Mouse (Mus musculus): ENCODE measurements around the gene Ano3. TPM values are rescaled to one million over a fixed set of nuclear protein-coding genes. Genes with fewer than 3 reads are reported as not detected.
A peak's percentile ranks its signal among the peaks of the same experiment; 100 is the strongest.
"Not testable (repeated sequence)": the region's sequence is repeated elsewhere in the genome, so short reads cannot be mapped to it uniquely, and the experiment has no call there.

The Ano3 gene
- polyA plus RNA-seq (2016; fragmentation: Nextera tagmentation; extraction: Ambion mirVana), result 0.94 and 1.3 TPM in 2 replicates

DNA sequence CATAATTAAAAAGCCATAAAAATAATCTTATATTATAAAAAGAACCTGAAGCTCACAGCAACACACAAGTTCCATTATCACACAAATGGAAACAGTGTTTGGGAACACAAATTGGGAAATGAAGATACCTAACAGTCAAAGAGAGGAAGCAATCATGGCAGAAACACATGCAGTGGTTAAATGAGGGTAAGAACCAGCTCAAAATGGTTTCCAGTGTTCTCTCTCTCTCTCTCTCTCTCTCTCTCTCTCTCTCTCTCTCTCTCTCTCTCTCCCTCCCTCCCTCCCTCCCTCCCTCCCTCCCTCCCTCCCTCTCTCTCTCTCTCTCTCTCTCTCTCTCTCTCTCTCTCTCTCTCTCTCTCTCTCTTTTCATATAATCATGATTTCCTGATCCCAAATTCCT lies at the start of gene Ano3:
Gene Ano3 (minus strand): TSS at position 101 of the 400 bp plus-strand sequence.
- peak within 1 kb of the TSS; percentile 43 for H3K4me3 ChIP-seq (replicated peaks)
- peak within 1 kb of the TSS; percentile 61 for H3K4me2 ChIP-seq
- not testable (repeated sequence) for H3K27ac ChIP-seq; H3K9me3 ChIP-seq; H3K36me3 ChIP-seq (replicated peaks); ATAC-seq (ENCODE audit: low FRiP score); H3K27me3 ChIP-seq
- H3K4me1 ChIP-seq, result peaks cover 10% of the 10 kb centered on the region
- H3K9ac ChIP-seq, result peak within 1 kb of the TSS; percentile 41; the same call in 1 of the 2 replicates

- Histone ChIP-seq H3K27me3 (no peaks in the 10 kb centered on the region), H3K9ac (no peak overlapping the region), H3K27ac (no peak overlapping the region), H3K4me3 (replicated peaks) (no peak overlapping the region), H3K9me3 (no peaks in the 10 kb centered on the region), H3K36me3 (replicated peaks) (no peaks in the 10 kb centered on the region), H3K4me1 (no peaks in the 10 kb centered on the region), H3K4me2 (no peak overlapping the region)
- 88% methylated on average over 1 of the region's 1 CpGs for WGBS
- no peak for ATAC-seq (ENCODE audit: low FRiP score)
Observed at GRCm38 (mm10) chr2:110990071-110990470, 39.3 kb upstream of the Ano3 start.

- Histone ChIP-seq H3K27me3 (no peaks in the 10 kb centered on the region), H3K4me1 (no peaks in the 10 kb centered on the region), H3K27ac (no peak overlapping the region), H3K4me2 (no peak overlapping the region), H3K36me3 (replicated peaks) (no peaks in the 10 kb centered on the region), H3K9ac (no peak overlapping the region), H3K4me3 (replicated peaks) (no peak overlapping the region), H3K9me3 (no peaks in the 10 kb centered on the region)
- ATAC-seq (ENCODE audit: low FRiP score), result no peak
- WGBS, result 86% methylated on average over 4 of the region's 4 CpGs
Observed at GRCm38 (mm10) chr2:110989539-110989938, 38.8 kb upstream of the Ano3 start.

DNA sequence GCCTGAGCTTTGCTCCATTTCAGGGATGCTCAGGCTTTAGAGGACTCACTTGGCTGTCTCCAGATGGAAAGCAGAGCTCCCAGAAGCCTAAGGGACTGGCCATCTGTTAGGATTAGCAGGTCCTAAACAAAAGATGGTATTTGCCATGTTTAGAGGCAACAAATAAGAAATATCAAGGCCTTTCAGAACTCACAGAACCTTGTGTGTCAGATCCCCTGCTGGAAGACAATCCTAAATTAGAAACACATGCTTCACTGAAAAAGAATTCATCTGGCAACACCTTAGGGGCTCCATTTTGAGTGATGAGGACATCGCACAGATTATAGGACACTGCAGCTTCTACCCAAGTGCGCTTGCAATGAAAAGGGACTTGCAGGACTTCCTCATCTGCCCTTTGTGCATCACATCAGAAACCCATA lies 35.1 kb upstream of the Ano3 start:
- no peaks in the 10 kb centered on the region for H3K27me3 ChIP-seq
- no peak for ATAC-seq (ENCODE audit: low FRiP score)
- no peak overlapping the region for H3K9ac ChIP-seq
- H3K27ac ChIP-seq, result no peak overlapping the region
- no peaks in the 10 kb centered on the region for H3K36me3 ChIP-seq (replicated peaks)
- no peak overlapping the region for H3K4me2 ChIP-seq
- H3K4me1 ChIP-seq, result no peaks in the 10 kb centered on the region
- WGBS, result 84% methylated on average over 2 of the region's 2 CpGs
- no peaks in the 10 kb centered on the region for H3K9me3 ChIP-seq
- H3K4me3 ChIP-seq (replicated peaks), result no peak overlapping the region

DNA sequence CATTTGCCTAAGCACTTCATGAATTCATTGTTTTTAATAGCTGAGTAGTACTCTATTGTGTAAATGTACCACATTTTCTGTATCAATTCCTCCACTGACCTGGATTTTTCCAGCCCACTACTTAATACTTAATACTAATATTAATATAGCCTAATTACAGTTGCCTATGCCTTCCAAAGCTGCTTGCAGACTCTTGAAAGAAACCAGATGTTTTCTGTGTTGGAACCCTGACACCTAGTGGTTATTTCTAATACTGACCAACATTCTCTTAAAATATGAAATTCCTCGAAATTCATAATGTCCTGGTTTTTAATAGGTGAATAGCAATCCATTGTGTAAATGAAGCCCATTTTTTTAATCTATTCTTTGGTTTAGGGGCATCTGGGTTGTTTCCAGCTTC lies 31.0 kb upstream of the Ano3 start:
- H3K9me3 ChIP-seq, result no peaks in the 10 kb centered on the region
- ATAC-seq (ENCODE audit: low FRiP score), result peak; percentile 62; the same call in 1 of the 2 replicates
- H3K4me1 ChIP-seq, result no peaks in the 10 kb centered on the region
- H3K4me2 ChIP-seq, result no peak overlapping the region
- WGBS, result 28% methylated on average over 1 of the region's 1 CpGs
- no peak overlapping the region for H3K27ac ChIP-seq
- H3K36me3 ChIP-seq (replicated peaks), result no peaks in the 10 kb centered on the region
- H3K9ac ChIP-seq, result no peak overlapping the region
- no peaks in the 10 kb centered on the region for H3K27me3 ChIP-seq
- no peak overlapping the region for H3K4me3 ChIP-seq (replicated peaks)

GRCm38 (mm10) chr2:110979610-110980009 lies 28.9 kb upstream of the Ano3 start:
- ATAC-seq (ENCODE audit: low FRiP score), result no peak
- 91% methylated on average over 2 of the region's 2 CpGs for WGBS
- no peaks in the 10 kb centered on the region for H3K9me3 ChIP-seq
- H3K4me2 ChIP-seq, result no peak overlapping the region
- H3K9ac ChIP-seq, result no peak overlapping the region
- H3K36me3 ChIP-seq (replicated peaks), result no peaks in the 10 kb centered on the region
- H3K4me3 ChIP-seq (replicated peaks), result no peak overlapping the region
- H3K4me1 ChIP-seq, result no peaks in the 10 kb centered on the region
- H3K27me3 ChIP-seq, result no peaks in the 10 kb centered on the region
- no peak overlapping the region for H3K27ac ChIP-seq

- no peaks in the 10 kb centered on the region for H3K36me3 ChIP-seq (replicated peaks)
- whole genome bisulfite sequencing, result 74% methylated on average over 2 of the region's 2 CpGs
- H3K4me2 ChIP-seq, result no peak overlapping the region
Observed at GRCm38 (mm10) chr2:110976871-110977270, 26.1 kb upstream of the Ano3 start.

GRCm38 (mm10) chr2:110970158-110970557 lies 19.4 kb upstream of the Ano3 start:
- ATAC-seq (ENCODE audit: low FRiP score), result no peak
- no peak overlapping the region for H3K4me2 ChIP-seq
- H3K4me1 ChIP-seq, result no peaks in the 10 kb centered on the region
- WGBS, result 89% methylated on average over 2 of the region's 2 CpGs
- H3K9me3 ChIP-seq, result no peaks in the 10 kb centered on the region
- no peaks in the 10 kb centered on the region for H3K36me3 ChIP-seq (replicated peaks)
- no peak overlapping the region for H3K4me3 ChIP-seq (replicated peaks)
- no peak overlapping the region for H3K9ac ChIP-seq
- no peaks in the 10 kb centered on the region for H3K27me3 ChIP-seq
- H3K27ac ChIP-seq, result no peak overlapping the region

More at GRCm38 (mm10) chr2:110976871-110977270, 26.1 kb upstream of the Ano3 start:
- H3K9ac ChIP-seq, result no peak overlapping the region
- H3K27ac ChIP-seq, result no peak overlapping the region
- no peaks in the 10 kb centered on the region for H3K4me1 ChIP-seq
- H3K4me3 ChIP-seq (replicated peaks), result no peak overlapping the region
- H3K9me3 ChIP-seq, result no peaks in the 10 kb centered on the region
- H3K27me3 ChIP-seq, result no peaks in the 10 kb centered on the region
- ATAC-seq (ENCODE audit: low FRiP score), result no peak

GRCm38 (mm10) chr2:110965398-110965797 lies 14.7 kb upstream of the Ano3 start:
- ATAC-seq (ENCODE audit: low FRiP score), result no peak
- no peaks in the 10 kb centered on the region for H3K27me3 ChIP-seq
- H3K36me3 ChIP-seq (replicated peaks), result no peaks in the 10 kb centered on the region
- no peak overlapping the region for H3K9ac ChIP-seq
- H3K9me3 ChIP-seq, result no peaks in the 10 kb centered on the region
- WGBS, result 90% methylated on average over 3 of the region's 3 CpGs
- H3K27ac ChIP-seq, result no peak overlapping the region
- H3K4me3 ChIP-seq (replicated peaks), result no peak overlapping the region
- H3K4me1 ChIP-seq, result no peaks in the 10 kb centered on the region
- no peak overlapping the region for H3K4me2 ChIP-seq

DNA sequence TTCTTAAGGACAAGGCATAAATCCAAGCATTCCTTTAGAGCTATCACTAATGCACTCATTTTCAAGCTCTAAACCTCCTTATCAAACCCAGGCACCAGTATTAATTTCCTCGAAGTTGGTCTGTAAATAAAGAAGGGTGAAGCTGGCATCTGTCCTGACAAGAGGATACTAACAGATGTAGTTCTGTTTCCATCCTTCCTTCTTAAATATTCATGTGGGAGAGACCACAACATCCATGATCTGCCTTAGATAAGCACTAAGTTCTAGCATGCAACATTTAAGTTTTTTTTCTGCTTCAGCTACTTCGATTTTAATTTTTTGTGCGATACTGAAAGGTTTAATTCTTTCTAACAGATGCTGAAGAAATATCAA lies 305 bp downstream of the Ano3 start:
- Histone ChIP-seq H3K27me3 (no peaks in the 10 kb centered on the region), H3K27ac (no peak overlapping the region), H3K4me1 (peaks cover 10% of the 10 kb centered on the region), H3K9me3 (no peaks in the 10 kb centered on the region), H3K36me3 (replicated peaks) (no peaks in the 10 kb centered on the region), H3K4me3 (replicated peaks) (peak overlapping the region; percentile 43), H3K9ac (no peak overlapping the region; the same call in 1 of the 2 replicates), H3K4me2 (peak overlapping the region; percentile 61)
- 56% methylated on average over 3 of the region's 3 CpGs for WGBS
- peak; percentile 36; the same call in 1 of the 2 replicates for ATAC-seq (ENCODE audit: low FRiP score)

DNA sequence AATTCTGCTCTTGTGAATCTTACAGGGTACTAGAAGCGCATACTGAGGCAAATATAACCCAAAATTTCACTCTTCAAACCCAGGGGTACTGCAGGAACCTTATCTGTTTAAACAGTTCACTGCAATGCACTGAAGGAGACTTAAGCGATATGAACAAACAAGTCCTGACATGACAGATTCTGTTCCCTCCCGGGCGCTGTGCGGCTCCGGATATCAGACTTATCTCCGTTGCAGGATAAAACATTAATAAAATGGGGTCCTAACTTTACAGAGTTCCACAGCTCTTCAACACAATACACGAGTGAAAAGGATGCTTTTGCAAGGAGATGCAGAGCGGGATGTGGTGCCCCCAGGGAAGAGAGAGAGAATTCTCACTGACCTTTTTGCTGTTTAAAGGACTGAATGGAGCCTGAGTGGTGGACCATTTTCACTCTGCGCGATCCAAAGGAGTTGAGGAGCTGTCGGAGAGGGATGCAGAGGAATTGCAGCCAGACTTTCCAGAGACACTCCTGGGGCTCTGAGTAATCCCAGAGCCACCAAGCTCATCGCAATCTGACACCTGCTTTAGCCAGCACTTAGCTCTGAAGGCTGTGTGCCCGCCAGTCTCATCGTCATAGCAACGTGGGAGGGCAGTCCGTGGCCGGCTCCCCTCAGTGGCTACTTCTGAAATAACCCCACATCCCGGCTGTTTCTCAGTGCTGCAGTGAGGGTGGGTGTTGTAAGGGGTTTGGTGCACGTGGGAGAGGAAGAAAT lies 868 bp downstream of the Ano3 start:
- no peak overlapping the region for H3K27ac ChIP-seq
- H3K4me3 ChIP-seq (replicated peaks), result peak overlapping the region; percentile 43
- peak overlapping the region; percentile 41; the same call in 1 of the 2 replicates for H3K9ac ChIP-seq
- ATAC-seq (ENCODE audit: low FRiP score), result peak; percentile 95
- H3K4me2 ChIP-seq, result peak overlapping the region; percentile 61
- no peaks in the 10 kb centered on the region for H3K36me3 ChIP-seq (replicated peaks)
- no peaks in the 10 kb centered on the region for H3K27me3 ChIP-seq
- no peaks in the 10 kb centered on the region for H3K9me3 ChIP-seq
- peaks cover 10% of the 10 kb centered on the region for H3K4me1 ChIP-seq
- 7% methylated on average over 20 of the region's 20 CpGs for whole genome bisulfite sequencing

DNA sequence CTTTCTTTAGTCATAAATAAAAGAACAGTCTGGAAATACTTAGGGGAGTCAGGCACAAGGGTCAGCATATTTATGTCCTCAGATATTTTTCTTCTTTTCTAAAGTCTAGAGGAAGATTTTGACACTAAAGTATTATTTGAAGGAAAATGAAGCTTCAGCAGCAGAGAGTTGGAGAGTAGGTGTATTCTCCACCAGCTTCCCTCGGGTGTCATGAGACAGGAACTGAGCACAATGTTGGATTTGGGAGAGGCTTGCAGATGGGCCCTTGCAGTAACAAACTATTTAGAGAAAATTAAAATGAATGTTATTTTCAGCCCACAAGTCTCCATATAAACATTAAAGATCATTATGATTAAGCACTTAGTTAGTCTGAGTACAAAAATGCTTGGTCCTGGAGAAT lies 5.6 kb downstream of the Ano3 start:
- Histone ChIP-seq H3K4me2 (no peak overlapping the region), H3K9ac (no peak overlapping the region), H3K27ac (no peak overlapping the region), H3K4me3 (replicated peaks) (no peak overlapping the region), H3K9me3 (no peaks in the 10 kb centered on the region), H3K36me3 (replicated peaks) (no peaks in the 10 kb centered on the region), H3K4me1 (peaks cover 7% of the 10 kb centered on the region), H3K27me3 (no peaks in the 10 kb centered on the region)
- ATAC-seq (ENCODE audit: low FRiP score), result no peak
- 79% methylated on average over 1 of the region's 1 CpGs for WGBS

GRCm38 (mm10) chr2:110935691-110936090 lies 15.0 kb downstream of the Ano3 start:
- H3K27me3 ChIP-seq, result no peaks in the 10 kb centered on the region
- no peak overlapping the region for H3K4me3 ChIP-seq (replicated peaks)
- ATAC-seq (ENCODE audit: low FRiP score), result no peak
- no peaks in the 10 kb centered on the region for H3K4me1 ChIP-seq
- no peak overlapping the region for H3K27ac ChIP-seq
- H3K4me2 ChIP-seq, result no peak overlapping the region
- H3K9ac ChIP-seq, result no peak overlapping the region
- no peaks in the 10 kb centered on the region for H3K36me3 ChIP-seq (replicated peaks)
- no peaks in the 10 kb centered on the region for H3K9me3 ChIP-seq

Data from forebrain, embryonic 12.5 days (tissue).